Mouse (Mus musculus) cerebellum, postnatal 14 days (tissue): ENCODE data around the gene Hnf4a.

Experiments used
- DNase-seq, 2 experiments: peaks; one replicate each; pipeline ENCODE4 v3.0.0; 2021; ENCODE audit warnings: mixed read lengths in 2 of 2

Gene Hnf4a

GRCm38 (mm10) chr2:163492018-163492417, 14.6 kb upstream of the Hnf4a start, which contains the start of gene R3hdml:
Gene R3hdml, plus strand, starts transcription at chr2:163492318.
- no peak for DNase-seq

GRCm38 (mm10) chr2:163493031-163493430, 13.6 kb upstream of the Hnf4a start:
- peak in 1 of 2 experiments; percentile 14 for DNase-seq

- peak; percentile 58 to 74 for DNase-seq
These were observed 12.6 kb upstream of the Hnf4a start for GRCm38 (mm10) chr2:163493976-163494375.

- DNase-seq, result no peak
These were observed 12.2 kb upstream of the Hnf4a start for GRCm38 (mm10) chr2:163494456-163494855.

GRCm38 (mm10) chr2:163502219-163502618, 4.4 kb upstream of the Hnf4a start:
- peak in 1 of 2 experiments; percentile 41 for DNase-seq

- no peak for DNase-seq
These were observed 3.4 kb upstream of the Hnf4a start for GRCm38 (mm10) chr2:163503191-163503590.

GRCm38 (mm10) chr2:163525761-163526243, 19.2 kb downstream of the Hnf4a start:
- peak; percentile 28 to 36 for DNase-seq

GRCm38 (mm10) chr2:163527497-163527896, 20.9 kb downstream of the Hnf4a start:
- DNase-seq, result no peak

- no peak for DNase-seq
These were observed 23.8 kb downstream of the Hnf4a start for GRCm38 (mm10) chr2:163530418-163530817.

- peak; percentile 90 to 96 for DNase-seq
These were observed 25.3 kb downstream of the Hnf4a start for GRCm38 (mm10) chr2:163531917-163532316.

GRCm38 (mm10) chr2:163533226-163533625, 26.6 kb downstream of the Hnf4a start:
- no peak for DNase-seq

- DNase-seq, result peak; percentile 94 to 98
These were observed 28.4 kb downstream of the Hnf4a start for GRCm38 (mm10) chr2:163534958-163535524.

GRCm38 (mm10) chr2:163537443-163537842, 30.8 kb downstream of the Hnf4a start:
- DNase-seq, result no peak

- no peak for DNase-seq
These were observed 31.8 kb downstream of the Hnf4a start for GRCm38 (mm10) chr2:163538410-163538809.

GRCm38 (mm10) chr2:163539321-163540040, 32.9 kb downstream of the Hnf4a start:
- no peak for DNase-seq

GRCm38 (mm10) chr2:163540231-163541117, 33.9 kb downstream of the Hnf4a start:
- no peak for DNase-seq

GRCm38 (mm10) chr2:163541568-163542182, 35.1 kb downstream of the Hnf4a start:
- no peak for DNase-seq

GRCm38 (mm10) chr2:163542674-163543073, 36.1 kb downstream of the Hnf4a start:
- DNase-seq, result no peak

GRCm38 (mm10) chr2:163546623-163547318, 40.2 kb downstream of the Hnf4a start:
- no peak for DNase-seq

- DNase-seq, result no peak
These were observed 42.2 kb downstream of the Hnf4a start for GRCm38 (mm10) chr2:163548822-163549221.

- no peak for DNase-seq
These were observed 43.2 kb downstream of the Hnf4a start for GRCm38 (mm10) chr2:163549786-163550185.

- DNase-seq, result no peak
These were observed 45.9 kb downstream of the Hnf4a start for GRCm38 (mm10) chr2:163552518-163552929.
